Mouse (Mus musculus): Measurements from ENCODE around the gene 1600002K03Rik.
"Not testable (repeated sequence)": the region's sequence is repeated elsewhere in the genome, so short reads cannot be mapped to it uniquely, and the experiment has no call there.

Gene 1600002K03Rik

DNA sequence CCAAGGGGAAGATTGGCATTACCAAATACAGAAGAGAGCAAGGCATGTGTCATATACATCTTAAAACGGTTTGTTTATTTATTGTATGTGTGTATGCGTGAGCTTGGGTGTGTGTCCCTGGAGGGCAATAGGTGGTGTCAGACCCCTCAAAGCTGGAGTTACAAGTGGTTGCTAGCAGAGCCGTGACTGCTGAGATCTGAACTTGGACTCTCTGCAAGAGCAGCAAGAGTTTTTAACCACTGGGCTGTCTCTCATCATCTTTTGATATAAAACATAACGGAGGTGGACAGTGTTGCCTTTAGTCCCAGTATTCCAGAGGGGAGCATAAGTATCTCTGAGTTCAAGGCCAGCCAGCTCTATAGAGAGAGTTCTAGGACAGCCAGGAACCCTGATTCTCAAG, 35.5 kb downstream of the 1600002K03Rik start:
- no peak for ATAC-seq (ENCODE audit: insufficient number of reproducible peaks, low FRiP score, low TSS enrichment)

- no peak; the same call in 1 of the 2 replicates for ATAC-seq (ENCODE audit: insufficient number of reproducible peaks, low FRiP score, low TSS enrichment)
These were observed 36.2 kb downstream of the 1600002K03Rik start for GRCm38 (mm10) chr10:80208841-80209371.

- ATAC-seq (ENCODE audit: insufficient number of reproducible peaks, low FRiP score, low TSS enrichment) = not testable (repeated sequence)
These were observed 38.9 kb downstream of the 1600002K03Rik start for GRCm38 (mm10) chr10:80211547-80212103.

DNA sequence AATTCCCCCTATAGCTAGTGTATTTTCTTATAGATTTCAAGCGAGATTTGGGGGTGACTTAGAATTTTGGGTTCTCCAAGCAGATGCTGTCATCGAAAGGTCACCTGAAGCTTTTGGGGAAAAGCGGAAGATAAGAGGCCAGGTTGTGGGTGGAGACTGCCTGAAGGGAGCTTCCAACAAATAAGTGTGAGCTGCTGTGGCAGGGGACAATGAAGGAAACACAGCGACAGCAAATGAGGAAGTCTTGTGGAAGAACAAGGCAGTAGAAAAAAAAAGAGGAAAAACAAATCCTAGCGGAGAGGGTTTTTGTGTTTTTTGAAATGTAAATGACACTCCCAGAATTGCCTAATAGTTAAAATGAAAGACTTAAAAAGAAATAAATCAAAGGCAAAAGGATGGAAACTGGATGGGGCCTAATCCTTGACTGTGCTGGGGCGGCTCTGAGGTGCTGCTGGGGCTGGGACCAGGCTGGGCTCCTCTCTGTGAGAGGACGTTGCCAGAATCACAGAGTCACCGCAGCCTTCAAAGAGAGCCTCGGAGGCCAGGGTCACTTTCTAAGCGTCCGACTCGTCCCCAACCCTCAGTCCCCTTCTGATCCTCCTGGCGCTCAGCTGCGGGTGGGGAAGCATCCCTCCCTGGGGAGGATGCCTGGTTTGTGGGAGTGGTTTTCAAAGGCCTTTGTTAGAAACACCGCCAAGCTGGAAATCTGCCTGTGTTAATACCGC, 42.5 kb downstream of the 1600002K03Rik start:
- no peak for ATAC-seq (ENCODE audit: insufficient number of reproducible peaks, low FRiP score, low TSS enrichment)

- no peak for ATAC-seq (ENCODE audit: insufficient number of reproducible peaks, low FRiP score, low TSS enrichment)
These were observed 47.9 kb downstream of the 1600002K03Rik start for GRCm38 (mm10) chr10:80220676-80221075.

DNA sequence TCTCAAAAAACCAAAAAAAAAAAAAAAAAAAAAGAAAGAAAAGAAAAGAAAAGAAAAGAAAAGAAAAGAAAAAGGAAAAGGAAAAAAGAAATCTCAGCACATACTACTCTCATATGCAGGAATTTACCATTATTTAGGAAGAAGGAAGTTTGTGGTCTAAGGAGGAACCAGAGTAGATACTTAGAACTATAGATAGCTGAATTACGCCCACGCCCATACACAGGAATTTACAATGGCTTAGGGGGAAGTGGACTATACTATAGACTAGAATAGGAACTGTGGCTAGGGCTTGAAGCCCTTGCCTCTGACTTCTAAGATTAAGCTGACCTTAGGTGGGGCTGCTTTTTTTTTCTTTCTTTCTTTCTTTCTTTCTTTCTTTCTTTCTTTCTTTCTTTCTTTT, 50.4 kb downstream of the 1600002K03Rik start:
- ATAC-seq (ENCODE audit: insufficient number of reproducible peaks, low FRiP score, low TSS enrichment) = not testable (repeated sequence)

Data from cerebellum, adult (tissue).